Comparison of ENCODE assay signal across 9 mouse cellular contexts in the genomic region with DNA sequence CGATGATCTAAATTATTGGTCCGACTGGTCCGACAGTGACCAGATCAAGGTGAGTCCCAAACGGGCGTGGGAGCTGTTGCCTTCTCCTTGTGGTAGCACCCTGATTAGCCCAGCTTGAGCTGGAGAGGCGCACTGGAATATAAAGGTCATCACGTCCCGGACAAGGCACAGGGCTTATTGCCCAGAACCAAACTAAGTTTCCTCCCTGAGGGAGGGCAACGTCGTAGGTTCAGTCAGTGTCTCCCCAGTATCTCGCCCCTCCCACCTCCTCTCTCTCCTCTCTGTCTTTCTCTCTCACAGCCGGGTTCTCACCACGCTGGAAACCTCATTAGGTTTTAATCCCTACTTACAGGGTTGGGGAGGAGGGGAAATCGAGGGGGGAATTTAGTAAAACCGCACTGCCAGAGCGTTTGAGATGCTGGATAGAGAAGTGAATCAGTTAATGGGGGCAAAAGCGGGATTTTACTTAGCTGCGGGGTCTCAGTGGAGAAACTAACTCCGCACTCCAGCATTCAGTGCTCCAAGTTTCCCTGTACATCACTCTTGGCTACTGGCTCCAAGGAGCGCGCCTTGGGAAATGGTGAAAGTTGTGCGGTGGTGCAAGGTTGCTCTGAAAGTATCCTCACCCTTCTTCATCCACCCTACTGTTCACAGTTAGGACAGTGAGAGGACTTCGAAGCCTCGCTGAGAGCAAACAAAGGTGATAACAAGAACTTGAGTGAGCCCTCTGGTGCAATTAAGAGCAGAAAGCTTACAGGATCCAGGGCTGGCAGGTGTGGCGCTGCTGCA. TPM values are rescaled to one million over a fixed set of nuclear protein-coding genes. Genes with fewer than 3 reads are reported as not detected.
A peak's percentile ranks its signal among the peaks of the same experiment; 100 is the strongest.
DNase-seq lines count a peak whose midpoint lies in the region; ATAC-seq and TF ChIP-seq lines count a peak whose summit lies in the region.
"Had no signal": no experiment of that assay in that cellular context is flagged by ENCODE, and none has a peak within 500 bp of the region (broad histone marks: within the 10 kb centered on the region; RNA-seq: fewer than 3 reads in every experiment).

No protein-coding gene starts in this region.

- no peak overlapping the region for H3K9ac ChIP-seq in lung, embryonic 16.5 days (ENCODE audit: low read length)
- no peak overlapping the region for H3K9ac ChIP-seq in forebrain, embryonic 12.5 days
- H3K9ac ChIP-seq in limb, embryonic 15.5 days, result no peak overlapping the region
- no peak overlapping the region for H3K9ac ChIP-seq in stomach, postnatal 0 days (ENCODE audit: low read length)

- no peak for DNase-seq in lung, adult 2 months
- no peak for DNase-seq in stomach, postnatal 0 days (ENCODE audit: low spot score)
- no peak for DNase-seq in cerebellum, postnatal 36 days
- DNase-seq: kidney, adult 2 months had no signal

- TF ChIP-seq CTCF in lung, adult 2 months (IDR thresholded peaks at IDR 0.05; ENCODE audit: insufficient read depth, low read length), result no peak
- no peak for TF ChIP-seq CTCF in stomach, postnatal 0 days (IDR thresholded peaks at IDR 0.05; ENCODE audit: low read depth)

- no peaks in the 10 kb centered on the region for H3K36me3 ChIP-seq in lung, embryonic 16.5 days (ENCODE audit: control insufficient read depth, insufficient read depth, low read length)
- H3K36me3 ChIP-seq in forebrain, embryonic 12.5 days (replicated peaks), result no peaks in the 10 kb centered on the region
- no peaks in the 10 kb centered on the region for H3K36me3 ChIP-seq in limb, embryonic 15.5 days
- H3K36me3 ChIP-seq in stomach, postnatal 0 days (ENCODE audit: control insufficient read depth, insufficient read depth, low read length), result no peaks in the 10 kb centered on the region

- no peak for ATAC-seq in lung, embryonic 16.5 days (ENCODE audit: low read depth)
- ATAC-seq in forebrain, embryonic 12.5 days (ENCODE audit: low FRiP score), result peak; percentile 50
- no peak for ATAC-seq in limb, embryonic 15.5 days (ENCODE audit: insufficient number of reproducible peaks, low FRiP score, low TSS enrichment, low read depth)
- ATAC-seq in stomach, postnatal 0 days (ENCODE audit: low FRiP score, low TSS enrichment), result no peak
- no peak for ATAC-seq in CD4-positive, CD25-positive, alpha-beta regulatory T cell, adult 4 months

- TF ChIP-seq POLR2A in lung, adult 2 months (IDR thresholded peaks at IDR 0.05; ENCODE audit: borderline replicate concordance, extremely low read depth, low read depth, low read length), result no peak

- TF ChIP-seq EP300 in stomach, postnatal 0 days (optimal IDR thresholded peaks at IDR 0.05), result no peak

- H3K4me1 ChIP-seq in lung, embryonic 16.5 days (replicated peaks; ENCODE audit: control insufficient read depth, insufficient read depth, low read length), result no peaks in the 10 kb centered on the region; the same call in 1 of the 2 replicates
- no peaks in the 10 kb centered on the region for H3K4me1 ChIP-seq in lung, adult 2 months (ENCODE audit: control insufficient read depth, insufficient read depth, low read length)
- peaks cover 24% of the 10 kb centered on the region for H3K4me1 ChIP-seq in forebrain, embryonic 12.5 days
- H3K4me1 ChIP-seq in limb, embryonic 15.5 days, result peaks cover 24% of the 10 kb centered on the region
- H3K4me1 ChIP-seq in stomach, postnatal 0 days (replicated peaks; ENCODE audit: control insufficient read depth, insufficient read depth), result no peaks in the 10 kb centered on the region

- peak overlapping the region; percentile 39 for H3K4me2 ChIP-seq in lung, embryonic 16.5 days (ENCODE audit: low read depth, low read length)
- peak overlapping the region; percentile 86 for H3K4me2 ChIP-seq in forebrain, embryonic 12.5 days
- peak overlapping the region; percentile 70 for H3K4me2 ChIP-seq in limb, embryonic 15.5 days
- H3K4me2 ChIP-seq in stomach, postnatal 0 days (replicated peaks; ENCODE audit: low read depth), result peak overlapping the region; percentile 43; the same call in 1 of the 2 replicates

- no peak overlapping the region for H3K27ac ChIP-seq in lung, embryonic 16.5 days (ENCODE audit: low read length)
- no peak overlapping the region for H3K27ac ChIP-seq in forebrain, embryonic 12.5 days
- no peak overlapping the region for H3K27ac ChIP-seq in limb, embryonic 15.5 days
- no peak overlapping the region for H3K27ac ChIP-seq in stomach, postnatal 0 days (replicated peaks)

- H3K27me3 ChIP-seq in lung, embryonic 16.5 days (ENCODE audit: control insufficient read depth, insufficient read depth, low read depth, low read length), result peaks cover 32% of the 10 kb centered on the region
- H3K27me3 ChIP-seq in forebrain, embryonic 12.5 days, result peaks cover 34% of the 10 kb centered on the region
- H3K27me3 ChIP-seq in limb, embryonic 15.5 days, result peaks cover 39% of the 10 kb centered on the region
- H3K27me3 ChIP-seq in stomach, postnatal 0 days (ENCODE audit: control insufficient read depth, insufficient read depth, low read length), result peaks cover 12% of the 10 kb centered on the region; the same call in 1 of the 2 replicates

- 3% methylated on average over 25 of the region's 25 CpGs for WGBS in lung, embryonic 16.5 days
- WGBS in lung, adult 2 months, result 2% methylated on average over 25 of the region's 25 CpGs
- WGBS in forebrain, embryonic 12.5 days, result under 1% methylated on average over 25 of the region's 25 CpGs
- 2% methylated on average over 25 of the region's 25 CpGs for WGBS in limb, embryonic 15.5 days
- 3% methylated on average over 25 of the region's 25 CpGs for WGBS in stomach, postnatal 0 days

- no peaks in the 10 kb centered on the region for H3K9me3 ChIP-seq in lung, embryonic 16.5 days (ENCODE audit: control insufficient read depth, low read length)
- H3K9me3 ChIP-seq in forebrain, embryonic 12.5 days, result no peaks in the 10 kb centered on the region
- H3K9me3 ChIP-seq in limb, embryonic 15.5 days, result no peaks in the 10 kb centered on the region
- H3K9me3 ChIP-seq in stomach, postnatal 0 days (ENCODE audit: control insufficient read depth, low read length), result no peaks in the 10 kb centered on the region

- H3K4me3 ChIP-seq in lung, embryonic 16.5 days (ENCODE audit: low read length), result peak overlapping the region; percentile 25; the same call in 1 of the 2 replicates
- no peak overlapping the region for H3K4me3 ChIP-seq in lung, adult 2 months (replicated peaks; ENCODE audit: extremely low read depth, low read depth, low read length)
- peak overlapping the region; percentile 43 for H3K4me3 ChIP-seq in forebrain, embryonic 12.5 days (replicated peaks)
- H3K4me3 ChIP-seq in limb, embryonic 15.5 days, result peak overlapping the region; percentile 38
- peak overlapping the region; percentile 23; the same call in 1 of the 2 replicates for H3K4me3 ChIP-seq in stomach, postnatal 0 days (ENCODE audit: low read depth, low read length)
- H3K4me3 ChIP-seq: myocyte had no signal

RNA-seq across cellular contexts. Expression of gene Tac1, which starts 1.2 kb away (rescaled TPM):
- 1.4 TPM in 1 of 2 replicates, not detected in the other for polyA plus RNA-seq in lung, embryonic 16.5 days (2015; fragmentation: Nextera tagmentation; extraction: Ambion mirVana)
- polyA plus RNA-seq in lung, adult 2 months (2012; rRNA removed), result not detected in 2 replicates
- polyA plus RNA-seq in forebrain, embryonic 12.5 days (2016; fragmentation: Nextera tagmentation; extraction: Ambion mirVana), result 14.3 and 18.2 TPM in 2 replicates
- polyA plus RNA-seq in limb, embryonic 15.5 days (2015; fragmentation: Nextera tagmentation; extraction: Ambion mirVana), result 22.9 and 34.6 TPM in 2 replicates
- polyA plus RNA-seq in stomach, postnatal 0 days (2015; fragmentation: Nextera tagmentation; extraction: Ambion mirVana), result 37.7 and 48.4 TPM in 2 replicates
- polyA plus RNA-seq in CD4-positive, CD25-positive, alpha-beta regulatory T cell, adult 4 months (2017; shearing (Covaris generic)), result not detected
- polyA plus RNA-seq: kidney, adult 2 months had no signal
